Mouse (Mus musculus) hindbrain, postnatal 0 days (tissue): ENCODE measurements at regions not wholly inside any gene's neighbourhood (a gene's known extent, or its start where the extent isn't known, plus 50 kb on each side); places are given as distances from the start of the nearest gene placed in this dataset.
A peak's percentile ranks its signal among the peaks of the same experiment; 100 is the strongest.

Experiments
- ATAC-seq: fragments of 200-750 bp; cut with Nextera tagmentation; 2 replicates; pipeline ENCODE4 v1.8.0; 2017; ENCODE audit warnings: mild to moderate bottlenecking, moderate TSS enrichment, moderate library complexity
- DNase-seq: peaks from one replicate; pipeline ENCODE4 v3.0.0-alpha.2; 2015; ENCODE audit warnings: low spot score
- H3K27ac ChIP-seq: fragments of 300-500 bp; sonication (generic); 2 replicates; pipeline ENCODE4 v1.5.1; 2014; ENCODE audit warnings: mild to moderate bottlenecking
- H3K27me3 ChIP-seq: fragments of 300-500 bp; sonication (generic); 2 replicates; pipeline ENCODE4 v1.6.1; 2014; ENCODE audit warnings: low read length, mixed read lengths; ENCODE audit not compliant: insufficient read depth
- H3K36me3 ChIP-seq: fragments of 300-500 bp; sonication (generic); 2 replicates; pipeline ENCODE4 v1.6.1; 2014; ENCODE audit warnings: low read length, mixed read lengths; ENCODE audit not compliant: insufficient read depth
- H3K4me1 ChIP-seq: fragments of 300-500 bp; sonication (generic); 2 replicates; pipeline ENCODE4 v1.6.1; 2014; ENCODE audit warnings: antibody characterized with exemption, low read length, mixed read lengths; ENCODE audit not compliant: insufficient read depth
- H3K4me2 ChIP-seq: fragments of 300-500 bp; sonication (generic); 2 replicates; pipeline ENCODE4 v1.6.1; 2014; ENCODE audit warnings: low read depth, mild to moderate bottlenecking, low read length, moderate library complexity, mixed read lengths
- H3K4me3 ChIP-seq: fragments of 300-500 bp; sonication (generic); 2 replicates; pipeline ENCODE4 v1.5.1; 2014; ENCODE audit warnings: low read length
- H3K9ac ChIP-seq: fragments of 300-500 bp; sonication (generic); replicated peaks from 2 replicates; pipeline ENCODE4 v1.6.1; 2014; ENCODE audit warnings: mild to moderate bottlenecking, low read length, moderate library complexity, mixed read lengths
- H3K9me3 ChIP-seq: fragments of 300-500 bp; sonication (generic); 2 replicates; pipeline ENCODE4 v1.6.1; 2016; ENCODE audit warnings: low read length, mixed read lengths
- CTCF ChIP-seq: IDR thresholded peaks from 2 replicates; pipeline ENCODE4 v1.5.1; 2016; ENCODE audit warnings: antibody characterized with exemption, control low read depth, low read depth
- WGBS: fragments of 180-500 bp; shearing (Covaris S2); extraction: QIAGEN DNeasy Blood & Tissue Kit; methylation state at CpG from one replicate; pipeline ENCODE4 v1.1.7; 2014; 5-methylcytosine and 5-hydroxymethylcytosine counted together

DNA sequence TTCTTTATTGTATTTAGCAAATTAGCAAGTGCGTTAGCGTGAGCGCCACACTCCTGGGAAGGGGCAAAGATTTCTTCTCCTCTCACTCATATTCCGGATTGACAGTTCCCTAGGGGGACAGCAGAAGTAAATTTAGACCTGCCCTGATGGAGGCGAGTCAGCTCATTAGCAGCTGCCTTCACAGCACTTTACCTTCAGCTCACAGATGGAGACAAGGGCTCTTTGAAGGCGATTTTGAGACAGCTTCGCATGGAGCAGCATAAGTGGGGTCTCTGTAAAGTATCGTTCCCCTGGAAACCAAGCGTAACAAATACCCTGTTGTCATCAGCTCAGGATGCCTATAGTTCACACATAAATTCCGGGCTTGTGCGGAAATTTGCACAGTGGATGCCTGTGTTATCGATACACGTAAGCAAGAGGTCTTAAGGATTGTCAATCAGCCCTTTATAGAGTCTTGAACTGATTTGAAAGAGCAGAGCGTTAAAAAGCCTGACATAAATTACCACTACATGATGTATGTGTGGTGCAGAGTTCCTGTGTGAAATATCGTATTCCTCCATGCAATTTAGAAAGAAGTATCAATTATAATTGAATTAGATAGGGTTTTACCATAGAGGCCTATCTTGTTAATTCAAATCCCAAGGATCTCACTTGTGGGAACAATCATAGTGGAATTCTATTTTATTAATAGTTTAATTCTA is 86.6 kb upstream of the Tmprss15 start:
- H3K9me3 ChIP-seq = no peaks in the 10 kb centered on the region
- 0 out of 2 replicates have a peak overlapping the region, but pooled peaks have one; percentile 3 for H3K4me3 ChIP-seq
- H3K4me2 ChIP-seq = peak overlapping the region; percentile 48
- H3K9ac ChIP-seq = no peak overlapping the region; the same call in 1 of the 2 replicates
- H3K4me1 ChIP-seq = no peaks in the 10 kb centered on the region
- WGBS = 11% methylated on average over 15 of the region's 15 CpGs
- no peak for TF ChIP-seq CTCF
- no peaks in the 10 kb centered on the region for H3K36me3 ChIP-seq
- H3K27ac ChIP-seq = peak overlapping the region; percentile 32; the same call in 1 of the 2 replicates
- peak; percentile 55 for DNase-seq
- ATAC-seq = peak; percentile 75
- H3K27me3 ChIP-seq = no peaks in the 10 kb centered on the region

DNA sequence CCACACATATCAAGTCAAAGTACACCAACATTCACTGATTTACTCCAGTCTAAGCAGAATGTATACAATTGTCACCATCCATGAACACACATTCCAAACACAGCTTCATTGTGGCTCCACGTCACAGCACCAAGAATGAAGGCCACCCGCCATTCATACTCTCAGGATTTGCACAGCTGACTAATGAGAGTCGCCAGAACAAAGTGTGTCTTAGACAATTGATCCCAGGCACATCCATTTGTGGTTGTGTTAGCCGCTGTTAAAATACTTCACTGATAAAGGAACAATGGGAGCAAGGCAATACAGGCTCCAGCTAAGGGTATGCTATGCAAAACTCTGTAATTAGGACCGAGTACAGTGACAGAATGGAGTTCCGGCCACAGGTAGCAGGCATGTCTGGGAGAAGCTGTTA is 85.9 kb upstream of the Tmprss15 start:
- Histone ChIP-seq H3K27me3 (no peaks in the 10 kb centered on the region), H3K9me3 (no peaks in the 10 kb centered on the region), H3K4me1 (no peaks in the 10 kb centered on the region), H3K4me2 (peak overlapping the region; percentile 48), H3K27ac (peak overlapping the region; percentile 32; the same call in 1 of the 2 replicates), H3K9ac (no peak overlapping the region), H3K36me3 (no peaks in the 10 kb centered on the region), H3K4me3 (no peak overlapping the region)
- WGBS = 30% methylated on average over 6 of the region's 6 CpGs
- DNase-seq (no peak), ATAC-seq (peak; percentile 55)
- no peak for TF ChIP-seq CTCF

DNA sequence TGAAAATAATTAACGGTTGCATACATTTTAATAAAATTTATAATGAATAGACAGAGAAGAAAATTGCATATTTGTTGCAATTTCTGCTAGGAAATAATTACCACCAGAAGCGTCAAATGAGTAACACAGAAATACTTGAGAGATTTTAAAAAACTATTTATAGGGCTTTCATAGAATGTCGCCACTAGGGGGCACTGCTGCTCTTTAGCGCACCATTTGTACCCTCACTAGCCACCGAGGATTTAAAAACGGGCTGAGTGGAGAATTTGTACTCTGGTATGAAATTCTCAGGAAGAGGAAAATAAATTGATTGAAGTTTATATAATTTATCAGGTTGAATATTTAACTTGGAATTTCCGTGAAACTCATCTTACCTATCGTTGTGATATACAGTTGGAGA is 77.3 kb upstream of the Tmprss15 start:
- Histone ChIP-seq H3K27me3 (no peaks in the 10 kb centered on the region), H3K9ac (no peak overlapping the region), H3K4me2 (no peak overlapping the region), H3K27ac (no peak overlapping the region), H3K4me3 (no peak overlapping the region), H3K9me3 (0 out of 2 replicates have a peak, but pooled peaks cover 2% of the 10 kb centered on the region), H3K4me1 (no peaks in the 10 kb centered on the region), H3K36me3 (no peaks in the 10 kb centered on the region)
- peak; percentile 84 for TF ChIP-seq CTCF
- ATAC-seq (no peak), DNase-seq (peak; percentile 92)
- 10% methylated on average over 8 of the region's 8 CpGs for WGBS

DNA sequence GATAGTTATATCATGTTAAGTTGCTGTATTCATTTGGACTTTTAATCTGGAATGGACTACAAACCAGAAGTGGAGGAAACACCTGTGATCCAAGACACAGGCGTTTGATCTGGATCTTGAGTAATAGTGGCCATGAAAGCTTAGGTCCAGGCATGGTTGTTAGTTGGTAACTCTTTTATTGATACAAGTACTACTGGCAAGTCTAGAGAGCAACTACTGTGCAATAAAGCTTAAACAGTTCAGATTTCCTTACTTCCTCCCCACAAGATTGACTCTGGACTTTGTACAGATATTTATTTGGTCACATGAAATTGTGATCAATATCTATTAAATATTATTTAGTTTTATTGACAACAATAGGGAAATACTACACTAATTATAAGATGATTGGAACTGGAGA is 51.9 kb upstream of the Tmprss15 start:
- WGBS = 71% methylated on average over 1 of the region's 1 CpGs
- DNase-seq (no peak), ATAC-seq (no peak)
- Histone ChIP-seq H3K9ac (no peak overlapping the region), H3K4me3 (no peak overlapping the region), H3K27me3 (no peaks in the 10 kb centered on the region), H3K4me2 (no peak overlapping the region), H3K36me3 (no peaks in the 10 kb centered on the region), H3K4me1 (no peaks in the 10 kb centered on the region), H3K9me3 (no peaks in the 10 kb centered on the region), H3K27ac (no peak overlapping the region)
- TF ChIP-seq CTCF = no peak
